8 mouse cellular contexts compared by ENCODE assay signal in the genomic region with DNA sequence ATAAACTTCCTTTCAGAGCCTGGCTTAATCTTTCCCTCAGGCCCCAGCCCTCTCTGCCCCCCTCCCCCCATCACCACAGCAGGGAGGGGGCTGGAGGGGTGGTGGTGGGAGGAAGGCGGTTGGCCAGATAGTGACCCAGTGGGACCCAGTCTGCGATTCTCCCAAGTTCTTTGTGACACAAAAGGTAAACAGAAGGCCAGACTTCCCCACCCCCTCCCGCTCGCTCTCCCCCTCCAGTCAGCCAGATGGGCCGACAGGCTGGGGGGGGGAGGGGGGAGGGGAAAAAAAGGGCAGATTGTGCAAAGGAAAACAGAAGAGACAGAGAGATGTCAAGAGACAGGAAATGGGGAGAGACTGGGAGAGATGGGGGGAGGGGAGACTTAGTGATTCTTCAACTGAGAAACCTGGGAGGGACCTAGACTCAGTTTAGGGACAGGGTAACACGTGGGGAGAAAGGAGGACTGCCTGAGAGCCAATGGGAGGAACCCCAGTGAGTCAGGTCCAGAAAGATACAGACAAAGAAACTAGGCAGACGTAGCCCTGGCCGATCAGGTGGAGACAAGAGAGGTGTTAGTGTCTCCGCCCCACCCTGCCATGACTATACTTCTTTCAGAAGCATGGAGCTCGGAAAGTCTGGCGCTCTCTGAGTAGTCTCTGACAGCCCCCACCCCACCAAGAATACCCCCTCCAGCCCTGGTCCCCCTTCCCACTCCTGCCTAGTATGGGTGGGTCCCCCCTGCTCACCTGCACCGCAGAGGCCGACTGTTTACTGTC. TPM values are rescaled to one million over a fixed set of nuclear protein-coding genes. Genes with fewer than 3 reads are reported as not detected.
DNase-seq lines count a peak whose midpoint lies in the region; ATAC-seq lines count a peak whose summit lies in the region.

No protein-coding gene starts in this region.

- H3K9ac ChIP-seq in stomach, embryonic 15.5 days, result no peak overlapping the region

- peak overlapping the region; percentile 29 for H3K4me3 ChIP-seq in forebrain, embryonic 10.5 days
- H3K4me3 ChIP-seq in stomach, embryonic 15.5 days (replicated peaks), result no peak overlapping the region

- peak overlapping the region; percentile 87 for H3K27ac ChIP-seq in forebrain, embryonic 10.5 days
- peak overlapping the region; percentile 68 for H3K27ac ChIP-seq in stomach, embryonic 15.5 days

- ATAC-seq in stomach, embryonic 15.5 days (ENCODE audit: insufficient read depth, low FRiP score, low read depth), result peak; percentile 61

- H3K4me2 ChIP-seq in stomach, embryonic 15.5 days, result peak overlapping the region; percentile 25

- peaks cover 74% of the 10 kb centered on the region for H3K36me3 ChIP-seq in forebrain, embryonic 10.5 days (replicated peaks)
- 0 out of 2 replicates have a peak, but pooled peaks cover 4% of the 10 kb centered on the region for H3K36me3 ChIP-seq in stomach, embryonic 15.5 days

- H3K27me3 ChIP-seq in forebrain, embryonic 10.5 days (ENCODE audit: poor library complexity, severe bottlenecking), result peaks cover 7% of the 10 kb centered on the region; the same call in 1 of the 2 replicates
- no peaks in the 10 kb centered on the region for H3K27me3 ChIP-seq in stomach, embryonic 15.5 days (replicated peaks)

- no peaks in the 10 kb centered on the region for H3K9me3 ChIP-seq in forebrain, embryonic 10.5 days
- H3K9me3 ChIP-seq in stomach, embryonic 15.5 days, result no peaks in the 10 kb centered on the region

- peak; percentile 34 to 58 for DNase-seq in kidney, postnatal 4 days
- no peak for DNase-seq in kidney, adult 8-10 months
- peak; percentile 56 for DNase-seq in forebrain, embryonic 10.5 days (ENCODE audit: extremely low spot score, low spot score)
- peak; percentile 62 for DNase-seq in liver
- no peak for DNase-seq in T-cell, adult 2 months (ENCODE audit: low spot score)
- no peak for DNase-seq in frontal cortex, postnatal 36 days (ENCODE audit: low spot score in 2 of 2)
- DNase-seq in adrenal gland, postnatal 4 days (ENCODE audit: low spot score in 2 of 2), result no peak

- H3K4me1 ChIP-seq in forebrain, embryonic 10.5 days, result peaks cover 76% of the 10 kb centered on the region
- H3K4me1 ChIP-seq in stomach, embryonic 15.5 days, result peaks cover 43% of the 10 kb centered on the region

- 11% methylated on average over 13 of the region's 13 CpGs for WGBS in forebrain, embryonic 10.5 days
- 15% methylated on average over 13 of the region's 13 CpGs for WGBS in stomach, embryonic 15.5 days

RNA-seq across cellular contexts. Expression of gene Foxp4, which starts 36.9 kb away (rescaled TPM):
- polyA plus RNA-seq in forebrain, embryonic 10.5 days (2016; fragmentation: Nextera tagmentation; extraction: Ambion mirVana), result 16.6 and 18.0 TPM in 2 replicates
- 25.0 and 30.9 TPM in 2 replicates for polyA plus RNA-seq in stomach, embryonic 15.5 days (2015; fragmentation: Nextera tagmentation; extraction: Ambion mirVana)
- total RNA-seq in adrenal gland, postnatal 4 days (2021), result 10 to 100 TPM; 37.8 to 41.2 TPM

RNA-seq across cellular contexts. Expression of gene Mdfi, which starts 53.1 kb away (rescaled TPM):
- polyA plus RNA-seq in forebrain, embryonic 10.5 days (2016; fragmentation: Nextera tagmentation; extraction: Ambion mirVana), result 13.1 and 13.2 TPM in 2 replicates
- polyA plus RNA-seq in stomach, embryonic 15.5 days (2015; fragmentation: Nextera tagmentation; extraction: Ambion mirVana), result 10.3 and 11.2 TPM in 2 replicates
- 10 to 100 TPM; 10.3 to 12.9 TPM for total RNA-seq in adrenal gland, postnatal 4 days (2021)

Comparison
In these comparisons a context has a peak if more than half of its experiments do, and no peak if none do; other contexts are left out.
1. DNase-seq: peak in kidney, postnatal 4 days (2 of 2), forebrain, embryonic 10.5 days (single experiment) and liver (single experiment); none in kidney, adult 8-10 months (0 of 2), T-cell, adult 2 months (single experiment), frontal cortex, postnatal 36 days (0 of 2) and adrenal gland, postnatal 4 days (0 of 2).